Mouse (Mus musculus) heart, postnatal 0 days (tissue): ENCODE measurements around the gene 1700092M07Rik.

ENCODE experiments used
- CTCF ChIP-seq: IDR thresholded peaks from 2 replicates; pipeline ENCODE4 v1.5.1; 2016; ENCODE audit warnings: antibody characterized with exemption, control low read depth, low read depth
- EP300 ChIP-seq: IDR thresholded peaks from 2 replicates; pipeline ENCODE4 v1.6.1; 2016; ENCODE audit warnings: antibody characterized with exemption, low read depth

DNA sequence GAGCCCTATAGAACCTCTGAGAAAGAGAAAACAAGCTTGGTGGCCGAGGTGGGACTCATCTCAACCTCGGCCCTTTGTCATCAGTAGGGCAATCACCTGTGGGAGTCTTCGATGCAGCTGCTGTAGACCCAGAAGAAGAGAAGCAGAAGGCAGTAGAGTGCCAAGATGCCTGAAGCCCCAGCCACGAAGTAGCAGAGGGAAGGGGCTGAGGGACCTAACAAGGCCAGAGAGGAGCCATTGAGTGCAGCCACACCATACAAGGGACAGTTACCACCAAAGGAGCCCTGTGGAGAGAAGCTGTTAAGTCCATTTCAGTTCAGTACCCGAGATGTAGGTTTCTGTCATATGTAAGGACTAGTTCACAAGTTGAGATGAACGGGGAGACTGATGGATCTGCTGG lies 32.9 kb downstream of the 1700092M07Rik start:
- TF ChIP-seq EP300, result no peak
- no peak for TF ChIP-seq CTCF
